Mouse (Mus musculus): ENCODE results near the gene Ascl4. TPM values are rescaled to one million over a fixed set of nuclear protein-coding genes. Genes with fewer than 3 reads are reported as not detected.

The Ascl4 gene
- 0.31 and 0.39 TPM in 2 replicates for polyA plus RNA-seq (2016; fragmentation: Nextera tagmentation; extraction: Ambion mirVana)

DNA sequence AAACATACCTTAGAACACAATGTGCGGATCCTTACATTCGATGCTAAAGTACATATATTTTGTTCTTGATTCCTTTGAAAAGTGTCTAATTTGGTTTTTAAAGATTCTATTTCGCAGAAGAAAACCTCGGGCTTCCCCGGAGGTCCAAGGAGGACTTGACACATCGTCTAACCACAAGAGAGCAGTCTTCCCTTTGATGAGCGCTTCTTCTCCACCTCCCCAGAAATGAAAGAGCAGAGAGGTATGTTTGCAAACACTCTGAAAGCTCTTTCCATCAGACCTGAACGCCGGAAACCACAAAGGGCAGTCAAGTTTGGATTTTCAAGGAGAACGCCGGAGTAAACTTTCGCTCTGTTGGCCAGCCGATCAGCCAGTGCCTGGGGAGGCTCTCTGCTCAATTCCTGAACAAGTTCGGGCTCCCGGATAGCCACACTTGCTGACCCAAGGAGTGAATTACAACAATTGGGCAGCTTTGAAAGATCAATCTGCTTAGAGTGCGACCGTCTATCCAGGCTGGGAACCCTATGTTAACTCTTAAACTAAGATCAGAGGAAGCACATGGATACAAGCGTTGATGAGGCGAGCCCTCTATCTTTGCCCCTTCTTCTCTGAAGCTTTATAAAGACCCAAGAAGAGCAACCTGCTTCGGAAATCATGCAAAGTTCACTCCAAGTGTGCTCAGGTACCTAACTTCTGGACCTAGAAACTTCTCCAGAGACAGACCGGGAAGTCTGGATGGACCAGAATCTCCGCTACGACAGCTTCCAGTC lies at the start of gene Ascl4:
Ascl4 (plus strand) TSS at position 6 of the 770 bp plus-strand sequence.
- no peaks in the 10 kb centered on the region for H3K9me3 ChIP-seq
- peak; percentile 42 for DNase-seq (ENCODE audit: low spot score)
- H3K27me3 ChIP-seq (ENCODE audit: insufficient read depth, poor library complexity, severe bottlenecking) = peaks cover 31% of the 10 kb centered on the region
- H3K4me3 ChIP-seq = peak within 1 kb of the TSS; percentile 63
- H3K36me3 ChIP-seq = no peaks in the 10 kb centered on the region
- H3K4me1 ChIP-seq (replicated peaks) = peaks cover 23% of the 10 kb centered on the region
- H3K27ac ChIP-seq = peak within 1 kb of the TSS; percentile 79
- 2% methylated on average over 23 of the region's 23 CpGs for WGBS

DNA sequence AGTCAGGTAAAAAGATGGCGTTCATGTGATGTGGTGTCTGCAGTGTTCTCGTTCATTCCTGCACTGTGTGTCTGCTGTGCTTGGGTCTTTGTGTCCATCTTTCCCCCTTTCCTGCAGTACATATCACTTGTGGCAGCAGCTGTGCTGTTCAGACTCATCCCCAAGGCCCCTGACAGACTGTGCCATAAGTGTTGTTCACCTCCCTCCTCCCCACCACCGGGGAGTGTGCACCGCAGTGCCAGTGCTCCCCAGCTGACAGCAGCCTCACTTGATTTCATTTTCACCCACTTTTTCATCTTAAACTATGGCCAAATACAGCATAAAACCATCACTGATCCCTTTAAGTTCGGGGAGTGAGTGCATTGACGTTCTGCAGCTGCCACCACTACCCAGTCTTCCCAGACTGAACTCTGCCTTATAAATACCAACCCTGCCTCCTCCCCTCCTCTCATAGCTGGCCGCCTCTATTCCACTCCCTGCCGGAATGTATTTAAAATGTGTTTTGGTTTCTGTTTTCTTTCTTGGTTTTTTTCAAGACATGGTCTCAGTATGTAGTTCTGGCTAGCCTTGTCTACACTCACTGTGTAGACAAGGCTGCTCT lies 47.5 kb upstream of the Ascl4 start:
- Histone ChIP-seq H3K27me3 (ENCODE audit: insufficient read depth, poor library complexity, severe bottlenecking) (no peaks in the 10 kb centered on the region), H3K27ac (no peak overlapping the region), H3K9me3 (no peaks in the 10 kb centered on the region), H3K36me3 (peaks cover 98% of the 10 kb centered on the region), H3K4me3 (no peak overlapping the region), H3K4me1 (replicated peaks) (no peaks in the 10 kb centered on the region)
- no peak for DNase-seq (ENCODE audit: low spot score)
- WGBS = 93% methylated on average over 8 of the region's 8 CpGs

DNA sequence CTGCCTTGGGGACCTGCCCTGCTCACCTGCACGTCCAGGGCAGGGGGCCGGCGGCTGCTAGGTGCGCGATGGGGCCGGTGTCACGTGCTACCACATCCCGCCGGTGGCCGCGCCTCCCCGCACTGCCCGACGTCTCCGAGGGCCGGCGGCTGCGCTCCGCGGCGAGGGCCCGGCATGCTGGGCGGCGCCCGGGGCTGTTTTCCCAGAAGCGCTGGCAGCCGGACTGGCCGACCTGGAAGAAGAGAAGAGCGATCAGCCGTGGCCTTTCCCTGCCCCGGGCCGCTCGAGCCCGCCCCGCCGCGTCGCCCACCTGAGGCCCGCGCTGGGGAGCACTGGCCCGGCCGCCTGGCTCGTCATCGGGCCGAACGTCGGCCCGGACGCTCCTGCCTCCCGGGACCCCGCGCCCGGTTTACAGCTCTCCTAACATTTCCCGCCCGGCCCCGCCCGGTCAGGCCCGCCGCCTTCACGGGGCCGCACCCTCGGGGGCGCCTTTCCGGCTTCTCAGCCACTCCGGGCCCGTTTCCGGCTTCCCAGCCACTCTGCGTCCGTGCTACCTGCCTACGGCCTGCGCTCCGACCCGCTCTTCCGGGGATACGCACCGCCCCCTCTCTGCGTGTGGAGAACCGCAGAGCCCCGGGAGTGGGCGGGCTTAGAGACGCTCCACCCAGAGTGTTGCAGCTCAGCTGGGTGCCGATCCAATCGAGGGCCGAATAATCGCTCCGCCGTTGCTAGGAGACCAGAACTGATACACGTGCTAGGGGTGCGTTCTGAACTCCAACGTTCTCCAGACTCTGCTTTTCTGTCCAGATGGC lies 10.8 kb upstream of the Ascl4 start, which contains the start of gene Prdm4:
Prdm4 (minus strand) TSS at position 645 of the 812 bp plus-strand sequence.
- Histone ChIP-seq H3K27ac (peak within 1 kb of the TSS; percentile 90), H3K9me3 (no peaks in the 10 kb centered on the region), H3K4me1 (replicated peaks) (peaks cover 17% of the 10 kb centered on the region), H3K27me3 (ENCODE audit: insufficient read depth, poor library complexity, severe bottlenecking) (no peaks in the 10 kb centered on the region), H3K4me3 (peak within 1 kb of the TSS; percentile 99), H3K36me3 (peaks cover 31% of the 10 kb centered on the region)
- DNase-seq (ENCODE audit: low spot score) = peak; percentile 98
- under 1% methylated on average over 90 of the region's 90 CpGs for WGBS

DNA sequence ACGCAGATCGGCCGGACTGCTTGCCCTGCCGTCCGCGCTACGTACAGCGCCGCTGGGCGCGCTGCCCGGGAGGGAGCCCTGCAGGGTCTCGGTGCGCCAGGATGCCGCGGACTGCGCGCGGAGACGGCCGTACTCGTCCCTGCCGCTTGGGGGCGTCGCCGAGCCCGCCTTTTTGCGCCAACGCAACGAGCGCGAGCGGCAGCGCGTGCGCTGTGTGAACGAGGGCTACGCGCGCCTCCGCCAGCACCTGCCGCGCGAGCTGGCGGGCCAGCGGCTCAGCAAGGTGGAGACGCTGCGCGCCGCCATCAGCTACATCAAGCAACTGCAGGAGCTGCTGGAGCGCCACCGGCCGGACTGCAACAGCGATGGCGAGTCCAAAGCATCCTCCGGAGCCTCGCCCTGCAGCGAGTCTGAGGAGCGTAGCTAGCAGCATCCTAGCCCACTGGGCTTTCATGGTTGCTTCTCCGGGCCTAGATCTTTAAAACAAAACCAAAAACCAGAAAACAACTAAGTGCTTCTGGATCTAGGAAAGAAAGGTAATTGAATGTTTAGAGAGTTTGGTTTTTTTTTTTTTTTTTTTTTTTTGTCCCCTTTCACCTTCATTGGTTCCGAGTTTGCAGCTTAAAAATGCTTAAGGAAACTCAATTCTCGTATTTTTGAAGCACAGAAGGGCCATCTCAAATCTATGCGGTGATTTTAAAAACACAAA lies 1.2 kb downstream of the Ascl4 start:
- H3K9me3 ChIP-seq = no peaks in the 10 kb centered on the region

DNA sequence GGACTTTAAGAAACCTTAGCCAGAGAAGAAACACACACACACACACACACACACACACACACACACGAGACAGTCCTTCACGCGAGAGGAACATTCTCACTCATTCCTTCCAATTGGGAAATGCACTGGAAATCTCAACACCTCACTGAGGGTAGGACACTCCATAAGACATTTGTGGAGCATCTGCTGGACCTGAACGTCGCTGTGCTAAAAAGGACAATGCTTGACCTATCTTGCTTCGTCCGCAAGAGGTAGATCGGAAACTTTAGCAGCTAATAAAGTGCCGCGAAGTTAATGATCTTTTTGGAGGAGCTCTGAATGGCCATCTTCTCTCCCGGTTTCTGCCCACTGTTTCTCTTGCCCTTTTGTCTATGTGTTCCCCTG lies 1.7 kb downstream of the Ascl4 start:
- Histone ChIP-seq H3K36me3 (no peaks in the 10 kb centered on the region), H3K4me1 (replicated peaks) (peaks cover 23% of the 10 kb centered on the region), H3K27me3 (ENCODE audit: insufficient read depth, poor library complexity, severe bottlenecking) (peaks cover 31% of the 10 kb centered on the region), H3K27ac (peak overlapping the region; percentile 23; the same call in 1 of the 2 replicates), H3K9me3 (no peaks in the 10 kb centered on the region), H3K4me3 (peak overlapping the region; percentile 63)
- 57% methylated on average over 11 of the region's 11 CpGs for WGBS
- DNase-seq (ENCODE audit: low spot score) = no peak

More for the DNA sequence above, 1.2 kb downstream of the Ascl4 start:
- H3K27me3 ChIP-seq (ENCODE audit: insufficient read depth, poor library complexity, severe bottlenecking) = peaks cover 31% of the 10 kb centered on the region
- WGBS = under 1% methylated on average over 63 of the region's 63 CpGs
- H3K4me1 ChIP-seq (replicated peaks) = peaks cover 23% of the 10 kb centered on the region
- H3K27ac ChIP-seq = peak overlapping the region; percentile 79
- DNase-seq (ENCODE audit: low spot score) = peak; percentile 83
- H3K36me3 ChIP-seq = no peaks in the 10 kb centered on the region
- peak overlapping the region; percentile 63 for H3K4me3 ChIP-seq

DNA sequence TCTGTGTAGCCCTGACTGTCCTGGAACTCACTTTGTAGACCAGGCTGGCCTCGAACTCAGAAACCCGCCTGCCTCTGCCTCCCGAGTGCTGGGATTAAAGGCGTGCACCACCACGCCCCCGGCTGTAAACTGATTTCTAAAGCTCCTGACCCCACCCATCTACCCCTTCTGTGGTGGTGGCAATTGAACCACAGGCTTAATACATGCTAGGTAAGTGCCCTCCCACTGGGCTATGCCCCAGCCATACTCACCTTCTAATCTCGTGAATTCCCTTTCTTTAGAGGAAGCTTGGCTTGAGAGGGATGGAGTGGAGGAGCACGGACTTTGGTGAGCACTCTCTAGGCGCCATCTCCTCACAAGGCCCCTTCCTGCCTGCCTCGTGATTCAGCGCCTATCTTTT lies 2.5 kb downstream of the Ascl4 start:
- Histone ChIP-seq H3K27me3 (ENCODE audit: insufficient read depth, poor library complexity, severe bottlenecking) (peaks cover 31% of the 10 kb centered on the region), H3K4me3 (no peak overlapping the region), H3K9me3 (no peaks in the 10 kb centered on the region), H3K27ac (no peak overlapping the region), H3K36me3 (no peaks in the 10 kb centered on the region), H3K4me1 (replicated peaks) (peaks cover 23% of the 10 kb centered on the region)
- no peak for DNase-seq (ENCODE audit: low spot score)
- 89% methylated on average over 11 of the region's 11 CpGs for WGBS

DNA sequence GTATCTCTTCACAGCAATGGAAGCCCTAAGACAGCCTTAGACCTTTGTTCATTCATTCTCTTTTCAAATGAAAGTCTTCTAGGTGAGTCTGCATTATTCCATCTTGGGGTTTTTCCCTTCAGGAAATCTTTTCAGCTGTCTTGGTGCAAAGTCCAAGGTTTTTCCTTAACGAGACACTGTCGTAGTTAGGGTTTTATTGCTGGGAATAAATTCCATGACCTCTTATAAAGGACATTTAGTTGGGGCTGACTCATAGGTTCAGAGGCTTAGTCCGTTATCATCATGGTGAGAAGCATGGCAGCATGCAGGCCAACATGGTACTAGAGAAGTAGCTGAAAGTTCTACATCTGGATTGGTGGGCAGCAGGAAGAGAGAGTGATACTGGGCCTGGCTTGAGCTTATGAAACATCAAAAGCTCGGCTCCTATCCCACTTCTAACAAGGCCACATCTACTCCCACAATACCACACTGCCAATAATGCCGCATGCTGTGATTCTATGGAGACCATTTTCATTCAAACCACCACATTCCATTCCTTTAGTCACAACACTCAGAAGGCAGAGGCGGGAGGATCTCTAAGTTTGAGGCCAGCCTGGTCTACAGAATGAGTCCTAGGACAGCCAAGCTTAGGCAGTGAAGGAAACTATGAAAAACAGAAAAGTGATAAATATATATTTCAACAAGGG lies 8.9 kb downstream of the Ascl4 start:
- Histone ChIP-seq H3K9me3 (peaks cover 7% of the 10 kb centered on the region), H3K27me3 (ENCODE audit: insufficient read depth, poor library complexity, severe bottlenecking) (no peaks in the 10 kb centered on the region), H3K4me1 (replicated peaks) (no peaks in the 10 kb centered on the region), H3K4me3 (no peak overlapping the region), H3K27ac (no peak overlapping the region), H3K36me3 (peaks cover 64% of the 10 kb centered on the region)
- DNase-seq (ENCODE audit: low spot score) = no peak
- WGBS = 94% methylated on average over 6 of the region's 6 CpGs

DNA sequence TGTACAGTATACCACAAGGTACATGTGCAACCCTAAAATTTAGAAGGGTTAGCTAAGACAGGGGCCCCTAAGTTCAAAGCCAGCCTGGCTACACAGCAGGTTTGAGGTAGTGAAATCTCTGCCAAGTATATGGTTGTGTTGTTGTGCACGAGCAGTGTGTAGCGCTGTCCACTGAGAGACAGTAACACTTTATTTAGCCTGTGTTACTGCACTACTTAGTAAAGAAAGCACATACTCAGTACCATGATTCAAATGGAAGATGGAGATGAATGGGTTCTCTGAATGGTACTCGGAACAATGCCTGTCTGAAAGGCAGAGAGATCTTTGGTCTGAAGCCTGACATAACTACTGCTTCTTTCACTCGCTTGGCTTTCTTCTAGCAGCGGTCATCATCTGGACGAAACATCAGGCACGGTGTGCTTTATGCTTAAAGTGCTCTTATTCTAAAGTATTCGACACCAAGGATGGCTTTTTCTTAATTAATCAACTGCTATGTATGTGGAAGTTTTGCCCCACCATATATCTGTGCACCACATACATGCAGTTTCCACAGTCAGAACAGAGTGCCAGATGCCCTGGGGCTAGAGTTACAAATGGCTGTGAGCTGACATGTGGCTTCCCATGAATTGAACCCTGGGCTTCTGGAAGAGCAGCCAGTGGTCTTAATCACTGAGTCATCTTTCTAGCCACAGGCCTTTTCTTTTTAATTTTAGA lies 21.2 kb downstream of the Ascl4 start:
- DNase-seq (ENCODE audit: low spot score) = no peak
- Histone ChIP-seq H3K9me3 (no peaks in the 10 kb centered on the region), H3K27me3 (ENCODE audit: insufficient read depth, poor library complexity, severe bottlenecking) (no peaks in the 10 kb centered on the region), H3K36me3 (peaks cover 99% of the 10 kb centered on the region), H3K27ac (no peak overlapping the region), H3K4me3 (no peak overlapping the region), H3K4me1 (replicated peaks) (no peaks in the 10 kb centered on the region)
- WGBS = 89% methylated on average over 8 of the region's 8 CpGs

DNA sequence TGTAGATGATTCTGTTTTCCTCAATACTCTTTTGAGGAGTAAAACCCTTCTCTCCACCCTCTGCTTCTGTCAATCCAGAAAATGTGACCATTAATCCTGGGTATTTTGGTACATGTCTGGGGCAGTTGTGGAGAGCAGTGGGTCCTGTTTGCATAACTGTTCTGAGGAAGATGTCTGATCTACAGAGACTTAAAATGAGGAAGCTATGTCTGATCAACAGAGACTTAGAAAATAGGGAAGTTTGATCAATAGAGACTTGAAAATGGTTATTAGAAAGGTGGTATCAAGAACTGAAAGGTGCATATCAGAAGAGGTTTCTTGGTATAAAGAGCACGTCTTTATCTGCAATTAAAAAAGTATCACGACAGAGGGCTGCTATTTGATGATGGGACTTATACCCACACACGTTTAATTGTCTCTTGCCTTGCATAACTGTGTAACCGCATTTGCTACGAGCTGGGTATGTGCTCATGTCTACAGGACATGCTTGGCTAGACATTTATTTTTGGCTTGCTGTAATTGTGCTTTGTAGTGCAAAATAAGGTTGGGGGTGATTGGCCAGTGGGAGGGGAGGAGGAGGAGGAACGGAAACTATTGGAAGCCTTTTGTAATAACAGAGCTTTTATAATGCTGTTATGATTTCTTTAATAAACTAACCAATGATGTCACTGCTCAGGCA lies 24.4 kb downstream of the Ascl4 start:
- H3K4me3 ChIP-seq = no peak overlapping the region
- peaks cover 86% of the 10 kb centered on the region for H3K36me3 ChIP-seq
- no peaks in the 10 kb centered on the region for H3K27me3 ChIP-seq (ENCODE audit: insufficient read depth, poor library complexity, severe bottlenecking)
- no peak overlapping the region for H3K27ac ChIP-seq
- H3K9me3 ChIP-seq = no peaks in the 10 kb centered on the region
- 92% methylated on average over 6 of the region's 6 CpGs for WGBS
- peaks cover 7% of the 10 kb centered on the region; the same call in 1 of the 2 replicates for H3K4me1 ChIP-seq (replicated peaks)
- DNase-seq (ENCODE audit: low spot score) = no peak

DNA sequence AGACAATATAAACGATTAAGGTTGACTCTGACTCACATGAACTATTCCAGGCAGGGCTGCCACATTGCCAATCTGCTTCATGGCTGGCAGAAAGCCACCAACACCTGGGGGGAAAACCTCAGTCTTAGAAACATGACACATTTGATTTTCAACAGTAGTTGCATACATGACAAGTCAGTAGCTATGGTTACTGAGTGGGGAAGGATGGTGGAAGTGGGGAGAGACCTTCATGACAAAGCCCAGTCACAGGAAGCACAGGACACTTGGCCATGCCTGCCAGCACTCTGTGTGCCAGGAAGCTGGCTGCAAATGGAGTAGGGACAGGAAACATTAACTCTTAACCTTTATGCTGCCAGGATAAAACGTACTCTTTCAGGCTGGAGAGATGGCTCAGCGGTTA lies 25.9 kb downstream of the Ascl4 start:
- Histone ChIP-seq H3K4me1 (replicated peaks) (peaks cover 7% of the 10 kb centered on the region; the same call in 1 of the 2 replicates), H3K27me3 (ENCODE audit: insufficient read depth, poor library complexity, severe bottlenecking) (no peaks in the 10 kb centered on the region), H3K4me3 (no peak overlapping the region), H3K9me3 (no peaks in the 10 kb centered on the region), H3K36me3 (peaks cover 71% of the 10 kb centered on the region), H3K27ac (no peak overlapping the region)
- DNase-seq (ENCODE audit: low spot score) = no peak
- 82% methylated on average over 3 of the region's 3 CpGs for WGBS

DNA sequence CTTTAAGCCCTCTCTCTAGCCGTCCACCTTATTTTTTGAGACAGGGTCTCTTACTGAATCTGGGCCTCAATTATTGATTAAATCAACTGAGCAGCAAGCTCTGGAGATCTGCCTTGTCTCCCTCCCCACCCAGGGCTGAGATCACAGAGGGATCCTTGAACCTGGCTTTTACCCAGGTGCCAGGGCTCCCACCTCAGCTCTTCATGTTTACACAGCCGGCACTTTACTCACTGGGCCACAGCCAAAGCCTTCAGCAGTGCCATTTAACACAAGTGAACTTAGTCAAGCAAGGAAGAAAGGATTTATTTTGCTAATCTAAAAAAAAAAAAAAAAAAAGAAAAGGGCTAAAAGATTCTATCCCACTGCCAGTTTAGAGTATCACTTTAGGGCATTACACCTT lies 26.9 kb downstream of the Ascl4 start:
- no peak overlapping the region for H3K27ac ChIP-seq
- DNase-seq (ENCODE audit: low spot score) = no peak
- H3K9me3 ChIP-seq = no peaks in the 10 kb centered on the region
- no peak overlapping the region for H3K4me3 ChIP-seq
- H3K27me3 ChIP-seq (ENCODE audit: insufficient read depth, poor library complexity, severe bottlenecking) = no peaks in the 10 kb centered on the region
- peaks cover 7% of the 10 kb centered on the region; the same call in 1 of the 2 replicates for H3K4me1 ChIP-seq (replicated peaks)
- peaks cover 61% of the 10 kb centered on the region for H3K36me3 ChIP-seq
- WGBS = 94% methylated on average over 2 of the region's 2 CpGs

Measured in hindbrain, embryonic 10.5 days (tissue).